Mouse (Mus musculus) hindbrain, embryonic 14.5 days (tissue): ENCODE measurements at regions not wholly inside any gene's neighbourhood (a gene's known extent, or its start where the extent isn't known, plus 50 kb on each side); places are given as distances from the start of the nearest gene placed in this dataset.

Experiments
- ATAC-seq: fragments of 200-750 bp; cut with Nextera tagmentation; 2 replicates; pipeline ENCODE4 v1.8.0; 2017; ENCODE audit warnings: moderate number of reproducible peaks, mild to moderate bottlenecking, moderate TSS enrichment, moderate library complexity; ENCODE audit not compliant: low FRiP score
- DNase-seq: peaks from one replicate; pipeline ENCODE4 v3.0.0-alpha.2; 2015; ENCODE audit warnings: low spot score
- H3K27ac ChIP-seq: fragments of 300-500 bp; sonication (generic); 2 replicates; pipeline ENCODE4 v1.5.1; 2014; ENCODE audit warnings: mild to moderate bottlenecking, moderate library complexity
- H3K27me3 ChIP-seq: fragments of 300-500 bp; sonication (generic); 2 replicates; pipeline ENCODE4 v1.6.1; 2014; ENCODE audit warnings: mild to moderate bottlenecking, low read length, mixed read lengths; ENCODE audit not compliant: control insufficient read depth, insufficient read depth
- H3K36me3 ChIP-seq: fragments of 300-500 bp; sonication (generic); replicated peaks from 2 replicates; pipeline ENCODE4 v1.6.1; 2014; ENCODE audit not compliant: control insufficient read depth, insufficient read depth
- H3K4me1 ChIP-seq: fragments of 300-500 bp; sonication (generic); replicated peaks from 2 replicates; pipeline ENCODE4 v1.6.1; 2014; ENCODE audit warnings: antibody characterized with exemption, low read length, mixed read lengths; ENCODE audit not compliant: control insufficient read depth, insufficient read depth
- H3K4me2 ChIP-seq: fragments of 300-500 bp; sonication (generic); replicated peaks from 2 replicates; pipeline ENCODE4 v1.6.1; 2014; ENCODE audit warnings: mild to moderate bottlenecking, moderate library complexity
- H3K4me3 ChIP-seq: fragments of 300-500 bp; sonication (generic); replicated peaks from 2 replicates; pipeline ENCODE4 v1.5.1; 2014; ENCODE audit warnings: mild to moderate bottlenecking, low read length
- H3K9ac ChIP-seq: fragments of 300-500 bp; sonication (generic); 2 replicates; pipeline ENCODE4 v1.6.1; 2014
- H3K9me3 ChIP-seq: fragments of 300-500 bp; sonication (generic); 2 replicates; pipeline ENCODE4 v1.6.1; 2016; ENCODE audit warnings: low read length; ENCODE audit not compliant: control insufficient read depth
- WGBS: fragments of 180-500 bp; shearing (Covaris S2); extraction: QIAGEN DNeasy Blood & Tissue Kit; methylation state at CpG from one replicate; pipeline ENCODE4 v1.1.7; 2014; 5-methylcytosine and 5-hydroxymethylcytosine counted together

DNA sequence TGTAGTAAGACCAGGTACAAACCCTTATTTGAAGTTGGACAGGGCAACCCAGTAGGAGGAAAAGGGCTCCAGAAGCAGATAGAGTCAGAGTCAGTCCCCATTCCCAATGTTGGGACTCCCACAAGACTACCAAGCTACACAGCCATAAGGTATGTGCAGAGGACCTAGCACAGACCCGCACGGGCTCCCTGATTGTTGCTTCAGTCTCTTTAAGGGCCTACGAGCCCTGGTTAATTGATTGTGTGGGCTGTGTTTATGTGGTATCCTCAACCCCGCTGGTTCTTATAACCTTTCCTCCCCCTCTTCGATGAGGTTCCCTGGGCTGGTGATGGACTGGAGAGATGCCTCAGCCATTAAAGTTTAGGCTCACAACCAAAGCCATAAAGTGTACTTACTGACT, 431.6 kb downstream of the 9330182O14Rik start:
- Histone ChIP-seq H3K36me3 (no peaks in the 10 kb centered on the region), H3K9me3 (no peaks in the 10 kb centered on the region), H3K9ac (no peak overlapping the region), H3K4me3 (no peak overlapping the region), H3K27me3 (no peaks in the 10 kb centered on the region), H3K4me1 (no peaks in the 10 kb centered on the region), H3K27ac (no peak overlapping the region), H3K4me2 (no peak overlapping the region)
- WGBS, result 73% methylated on average over 5 of the region's 5 CpGs
- DNase-seq (no peak), ATAC-seq (no peak)

DNA sequence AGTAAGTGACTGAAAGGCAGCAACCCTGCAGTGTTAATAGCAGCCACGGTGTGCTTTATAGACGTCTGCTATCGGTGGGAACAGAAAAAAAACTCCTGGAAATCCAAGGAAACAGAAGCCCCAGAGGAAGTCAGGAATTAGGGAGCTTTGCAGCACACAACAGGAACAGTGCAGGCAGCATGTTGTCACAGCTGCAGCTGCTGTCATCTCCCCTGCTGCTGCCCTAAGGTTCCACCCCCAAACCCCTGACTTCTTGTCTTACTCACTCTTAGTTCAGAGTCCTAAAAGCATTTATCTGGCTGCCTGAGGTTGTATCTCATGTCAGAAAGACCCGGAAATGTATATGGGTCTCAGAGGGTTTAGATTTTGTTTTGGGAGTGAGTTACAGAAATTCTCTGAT, 432.3 kb downstream of the 9330182O14Rik start:
- H3K27ac ChIP-seq, result no peak overlapping the region
- DNase-seq (no peak), ATAC-seq (no peak)
- no peaks in the 10 kb centered on the region for H3K27me3 ChIP-seq
- H3K4me1 ChIP-seq, result no peaks in the 10 kb centered on the region
- no peaks in the 10 kb centered on the region for H3K9me3 ChIP-seq
- no peak overlapping the region for H3K4me2 ChIP-seq
- H3K36me3 ChIP-seq, result no peaks in the 10 kb centered on the region
- H3K4me3 ChIP-seq, result no peak overlapping the region
- 16% methylated on average over 4 of the region's 4 CpGs for WGBS
- no peak overlapping the region for H3K9ac ChIP-seq

DNA sequence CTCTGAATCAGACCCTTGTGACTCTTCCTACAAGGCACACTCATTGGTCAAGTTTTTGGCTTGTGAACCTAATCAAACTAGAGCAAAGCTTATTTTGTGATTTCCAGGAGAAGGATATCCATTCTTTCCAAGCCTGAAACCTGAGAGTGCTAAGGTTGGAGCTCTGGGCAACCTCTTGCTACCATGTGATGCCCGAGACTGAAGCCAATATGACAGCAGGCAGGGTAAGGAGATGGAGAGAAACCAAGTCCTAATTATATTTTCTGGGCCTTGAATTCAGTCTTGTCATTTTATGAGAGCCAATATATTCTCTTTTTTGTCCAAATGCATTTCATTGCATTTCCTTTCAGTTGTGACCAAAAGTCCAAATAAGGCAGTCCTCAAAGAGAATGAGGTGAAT, 434.5 kb downstream of the 9330182O14Rik start:
- H3K36me3 ChIP-seq, result no peaks in the 10 kb centered on the region
- no peak for ATAC-seq
- H3K4me3 ChIP-seq, result no peak overlapping the region
- no peaks in the 10 kb centered on the region for H3K4me1 ChIP-seq
- H3K9ac ChIP-seq, result no peak overlapping the region
- 97% methylated on average over 1 of the region's 1 CpGs for WGBS
- H3K27me3 ChIP-seq, result no peaks in the 10 kb centered on the region
- H3K9me3 ChIP-seq, result no peaks in the 10 kb centered on the region
- no peak for DNase-seq
- H3K4me2 ChIP-seq, result no peak overlapping the region
- no peak overlapping the region for H3K27ac ChIP-seq
